Mouse (Mus musculus) left cerebral cortex, postnatal 36 days (tissue): Measurements from ENCODE around the gene Fam214a. TPM values are rescaled to one million over a fixed set of nuclear protein-coding genes. Genes with fewer than 3 reads are reported as not detected.

Experiments used
- DNase-seq, 2 experiments: peaks; one replicate each; pipeline ENCODE4 v3.0.0; 2021 to 2022; ENCODE audit warnings: low spot score in 2 of 2, mixed read lengths in 1 of 2
- intact Hi-C: fragments of 180-260 bp; cut with DNase I; formaldehyde crosslinking; loops from one replicate; pipeline ENCODE4 v1.15.1; 2025
- total RNA-seq, 2 experiments: library from RNA; stranded (reverse); gene quantifications; 2 replicates each; pipeline ENCODE4 v1.2.3; 2021

Fam214a gene
- total RNA-seq, 2 experiments from 2014 or later, result 33.1 to 41.7 TPM

GRCm38 (mm10) chr9:75016591-75016990 is 63.9 kb downstream of the Fam214a start:
- intact Hi-C loops, result loop anchor here (5.0 kb wide), 1 partner anchor 114 kb away; no protein-coding TSS in a partner anchor
- DNase-seq, result no peak

- intact Hi-C loops, result loop anchor here (5.0 kb wide), 1 partner anchor 117 kb away; no protein-coding TSS in a partner anchor
- no peak for DNase-seq
These were observed 66.5 kb downstream of the Fam214a start for GRCm38 (mm10) chr9:75019181-75019580.

DNA sequence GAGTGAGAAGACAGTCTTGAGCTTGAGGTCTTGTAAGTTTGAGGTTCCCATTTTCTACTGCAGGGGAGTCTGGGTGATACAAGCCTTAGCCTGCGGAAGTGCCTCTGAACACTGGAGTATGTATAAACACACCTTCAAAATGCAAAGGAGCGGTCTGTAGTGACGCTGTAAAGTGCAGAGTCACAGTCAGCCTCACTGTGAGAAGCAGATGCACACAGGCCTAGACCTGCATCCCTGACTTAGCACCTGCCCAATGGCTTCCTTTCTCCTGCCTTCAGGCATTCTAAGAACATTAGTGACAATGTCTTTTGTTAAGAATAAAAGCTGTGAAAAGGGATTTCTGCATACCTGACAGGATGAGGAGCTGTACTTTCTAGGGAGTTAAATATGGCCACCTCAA is 66.9 kb downstream of the Fam214a start:
- intact Hi-C loops, result loop anchor here (5.0 kb wide), 1 partner anchor 117 kb away; no protein-coding TSS in a partner anchor

DNA sequence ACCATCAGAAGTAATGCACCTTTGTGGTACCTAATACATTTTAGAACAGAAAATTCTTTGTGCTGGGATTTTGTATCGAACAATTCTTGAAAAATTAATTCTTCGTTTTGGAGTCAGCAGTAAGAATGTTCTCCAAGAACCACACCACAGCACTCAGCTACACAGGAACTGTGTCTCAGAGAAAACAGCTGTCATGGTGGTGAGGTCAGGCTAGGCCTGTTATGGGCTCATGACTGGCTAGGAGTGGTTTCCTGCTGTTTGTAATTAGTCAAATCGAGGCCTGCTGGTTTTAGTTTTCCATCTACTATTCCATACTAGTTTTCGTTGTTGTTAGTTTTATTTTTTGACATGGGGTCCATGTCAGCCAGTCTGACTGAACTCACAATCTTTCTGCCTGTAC is 67.9 kb downstream of the Fam214a start:
- no peak for DNase-seq
- intact Hi-C loops, result no loop called here

More for the DNA sequence above, 66.9 kb downstream of the Fam214a start:
- DNase-seq, result no peak

DNA sequence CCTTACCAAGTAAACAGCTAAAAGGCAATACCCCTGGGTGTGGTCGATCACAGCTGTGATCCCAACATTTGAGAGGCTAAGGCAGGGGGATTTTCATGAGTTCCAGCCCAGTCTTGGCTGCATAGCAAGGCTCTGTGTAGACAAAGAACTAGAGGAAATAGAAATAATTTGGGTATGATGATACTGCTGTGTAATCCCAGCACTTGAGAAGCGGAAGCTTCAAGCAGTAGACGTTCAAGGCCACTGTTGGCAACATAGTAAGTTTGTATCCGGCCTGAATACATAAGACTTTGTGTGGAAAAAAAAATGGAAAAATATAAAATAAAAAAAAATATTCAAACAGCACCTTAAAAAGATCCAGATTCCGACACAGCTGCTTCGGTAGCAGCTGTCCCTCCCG is 69.9 kb downstream of the Fam214a start:
- DNase-seq, result no peak
- intact Hi-C loops, result no loop called here

DNA sequence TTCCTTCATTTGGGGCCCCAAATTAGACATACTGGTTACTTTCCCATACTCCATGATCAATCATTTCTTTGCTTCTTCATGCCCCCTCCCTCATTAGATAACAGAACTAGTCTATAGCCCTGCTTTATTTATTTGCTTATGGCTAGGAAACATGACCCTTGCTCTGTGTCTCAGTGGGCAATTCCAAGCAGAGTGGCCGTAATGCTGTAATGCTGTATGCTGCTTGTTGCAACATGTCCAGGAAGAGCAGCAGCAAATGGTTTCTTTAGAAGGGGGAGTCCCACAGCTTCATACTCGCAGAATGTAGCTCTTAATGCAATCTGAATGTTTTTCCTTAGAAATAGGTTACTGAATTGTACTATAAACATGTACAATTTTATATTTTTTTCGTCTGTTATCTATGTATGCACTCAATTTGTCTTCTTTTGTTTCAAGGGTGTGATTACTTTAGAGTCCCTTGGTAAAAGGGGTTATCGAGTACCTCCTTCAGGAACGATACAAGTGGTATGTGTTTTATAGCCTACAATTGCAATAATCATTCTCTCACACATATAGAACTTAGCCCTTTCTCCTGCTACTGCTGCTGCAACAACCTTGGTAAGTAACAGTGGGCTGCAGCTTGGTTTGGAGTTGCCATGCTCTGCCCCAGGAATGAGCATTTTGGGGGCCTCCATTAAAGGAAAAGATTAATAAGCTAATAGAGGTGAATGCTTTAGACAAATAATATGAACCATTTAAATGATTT is 70.6 kb downstream of the Fam214a start:
- no peak for DNase-seq
- intact Hi-C loops, result no loop called here

DNA sequence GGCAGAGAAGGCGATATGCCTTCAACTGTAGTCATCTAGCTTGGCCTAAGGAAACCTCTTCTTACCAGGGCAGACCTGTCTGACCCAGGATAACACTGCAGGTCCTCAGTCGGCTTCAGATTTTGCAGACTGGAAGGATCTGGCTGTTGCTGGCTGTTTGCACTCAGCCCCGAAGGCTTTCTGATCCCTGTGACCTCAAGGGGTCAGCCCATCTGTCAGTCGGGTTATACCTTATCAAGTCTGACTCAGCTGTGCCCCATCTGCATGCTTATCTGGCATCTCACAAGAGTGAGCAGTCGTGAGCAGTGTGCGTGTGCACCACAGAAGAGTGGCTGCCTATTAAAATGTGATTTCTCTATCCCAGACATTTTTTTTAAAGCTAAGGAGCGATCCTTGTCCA is 71.4 kb downstream of the Fam214a start:
- no peak for DNase-seq
- intact Hi-C loops, result no loop called here

GRCm38 (mm10) chr9:75025689-75026088 is 73.0 kb downstream of the Fam214a start:
- intact Hi-C loops, result no loop called here
- no peak for DNase-seq

GRCm38 (mm10) chr9:75032408-75032807 is 79.7 kb downstream of the Fam214a start:
- DNase-seq, result no peak
- intact Hi-C loops, result loop anchor here (5.0 kb wide), 1 partner anchor 125 kb away; no protein-coding TSS in a partner anchor

GRCm38 (mm10) chr9:75033141-75033540 is 80.5 kb downstream of the Fam214a start:
- DNase-seq, result no peak
- intact Hi-C loops, result loop anchor here (5.0 kb wide), 1 partner anchor 126 kb away; no protein-coding TSS in a partner anchor

DNA sequence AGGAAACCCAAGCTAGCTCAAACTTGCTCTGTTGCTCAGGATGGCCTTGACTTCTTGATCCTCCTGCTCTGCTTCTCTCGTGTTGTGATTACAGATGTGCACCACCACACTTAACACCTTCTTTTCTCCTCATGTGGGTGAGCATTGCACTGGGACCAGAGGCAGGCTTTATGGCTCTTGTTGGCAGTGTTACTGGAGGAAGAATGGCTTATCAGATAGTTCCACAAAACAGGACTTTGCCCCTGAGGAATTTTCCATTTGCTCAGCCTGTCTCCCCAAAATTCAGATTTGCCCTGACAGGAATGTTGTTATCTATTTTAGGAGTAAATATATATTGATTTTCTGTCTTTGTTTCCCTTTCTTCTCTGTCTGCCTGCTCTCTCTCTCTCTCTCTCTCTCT is 82.0 kb downstream of the Fam214a start:
- intact Hi-C loops, result loop anchor here (5.0 kb wide), 1 partner anchor 127 kb away; no protein-coding TSS in a partner anchor
- DNase-seq, result no peak

- no peak for DNase-seq
- intact Hi-C loops, result no loop called here
These were observed 83.3 kb downstream of the Fam214a start for GRCm38 (mm10) chr9:75035944-75036343.

GRCm38 (mm10) chr9:75037451-75038356 is 85.0 kb downstream of the Fam214a start, which contains the start of gene Arpp19:
TSS of gene Arpp19 (plus strand) at chr9:75037614.
- peak; percentile 86 to 87 for DNase-seq
- intact Hi-C loops, result no loop called here

DNA sequence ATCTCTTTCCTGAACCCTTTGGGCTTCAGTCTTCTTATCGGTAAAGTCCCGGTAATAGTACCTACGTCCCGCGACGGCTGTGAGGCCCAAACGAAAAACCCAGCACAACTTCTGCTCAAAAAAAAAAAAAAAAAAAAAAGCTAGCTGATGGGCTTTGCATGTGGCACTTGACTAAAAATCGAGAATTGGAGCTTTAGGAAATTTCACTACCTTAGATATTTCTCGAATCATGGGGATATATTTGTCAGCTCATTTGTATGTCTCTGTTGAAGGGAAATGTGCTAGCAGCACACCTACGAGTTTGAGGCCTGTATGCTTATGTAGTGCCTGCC is 85.6 kb downstream of the Fam214a start:
- no peak for DNase-seq
- intact Hi-C loops, result no loop called here

GRCm38 (mm10) chr9:75040566-75040965 is 87.9 kb downstream of the Fam214a start:
- DNase-seq, result no peak
- intact Hi-C loops, result no loop called here

DNA sequence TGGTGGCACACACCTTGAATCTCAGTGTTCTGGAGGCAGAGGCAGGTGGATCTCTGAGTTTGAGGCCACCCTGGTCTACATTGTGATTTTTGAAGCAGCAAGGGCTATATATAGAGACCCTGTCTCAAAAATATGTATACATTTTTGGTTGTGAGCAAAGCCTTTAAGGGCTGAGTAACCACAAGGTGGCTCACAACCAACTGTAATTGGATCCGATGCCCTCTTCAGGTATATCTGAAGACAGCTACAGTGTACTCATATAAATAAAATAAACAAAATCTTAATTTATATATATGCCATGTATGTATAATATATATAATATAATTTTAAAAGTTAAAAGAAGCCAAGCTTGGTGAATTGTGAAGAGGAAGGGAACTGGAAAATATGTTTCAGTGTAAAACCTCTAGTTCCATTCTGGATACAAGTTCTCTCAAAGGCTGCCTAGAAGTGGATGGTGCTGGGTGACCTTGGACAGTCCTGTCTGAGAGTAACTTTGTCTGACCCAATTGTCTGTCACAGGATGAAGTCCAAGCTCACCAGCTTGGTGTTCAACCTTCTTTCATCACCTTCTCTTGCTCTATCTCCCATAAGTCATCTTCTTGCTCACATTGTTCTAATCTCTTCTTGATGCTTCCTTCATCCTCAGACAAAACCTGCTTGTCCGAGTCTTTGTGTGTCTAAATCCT is 89.3 kb downstream of the Fam214a start:
- no peak for DNase-seq
- intact Hi-C loops, result no loop called here

- no peak for DNase-seq
- intact Hi-C loops, result no loop called here
These were observed 90.5 kb downstream of the Fam214a start for GRCm38 (mm10) chr9:75043191-75043590.

GRCm38 (mm10) chr9:75047079-75047478 is 94.4 kb downstream of the Fam214a start:
- intact Hi-C loops, result no loop called here

DNA sequence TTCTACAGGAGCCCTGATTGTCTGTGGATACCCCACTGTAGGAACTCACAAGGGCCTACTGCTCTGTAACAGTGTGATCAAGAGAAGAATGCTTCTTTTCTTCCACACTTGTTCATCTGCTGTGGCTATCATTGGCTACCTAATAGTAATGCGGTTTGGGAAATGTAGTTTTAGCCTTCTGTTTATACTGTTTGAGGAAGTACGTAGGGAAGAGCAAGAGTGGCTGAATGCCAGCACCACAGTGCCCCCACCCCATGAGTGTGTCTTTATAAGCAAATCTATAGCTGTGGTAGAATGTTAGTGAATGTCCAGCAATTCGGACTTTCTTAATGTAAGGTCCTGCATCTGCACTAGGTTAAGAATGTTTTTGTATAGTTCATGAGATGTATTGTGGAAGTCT is 96.4 kb downstream of the Fam214a start:
- intact Hi-C loops, result no loop called here
- DNase-seq, result no peak

More at GRCm38 (mm10) chr9:75047079-75047478, 94.4 kb downstream of the Fam214a start:
- no peak for DNase-seq

- peak; percentile 72 to 82 for DNase-seq
- intact Hi-C loops, result loop anchor here (2.0 kb wide), 1 partner anchor 213 kb away; no protein-coding TSS in a partner anchor
These were observed 97.3 kb downstream of the Fam214a start for GRCm38 (mm10) chr9:75050003-75050402.
